12 mouse cellular contexts compared by ENCODE assay signal in the genomic region with DNA sequence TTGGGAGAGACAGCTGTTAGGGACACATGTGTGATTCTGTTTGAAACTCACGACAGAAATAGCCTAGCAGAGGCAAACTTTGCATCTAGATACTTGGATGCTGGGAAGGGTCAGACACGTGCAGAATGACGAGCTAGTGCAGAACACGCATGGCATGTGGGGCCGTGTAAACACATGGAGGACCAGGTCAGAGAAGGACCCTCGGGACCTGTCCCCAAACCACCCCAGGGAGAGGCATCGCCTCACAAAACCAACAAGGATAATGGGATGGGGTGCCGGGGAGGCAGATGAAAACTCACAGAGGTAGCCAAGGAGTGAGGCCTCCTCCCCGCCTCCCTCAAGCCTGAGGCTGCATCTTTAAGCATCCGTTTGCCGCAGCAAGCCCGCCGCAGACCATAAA.
DNase-seq lines count a peak whose midpoint lies in the region; ATAC-seq lines count a peak whose summit lies in the region.
"Had no signal": no experiment of that assay in that cellular context is flagged by ENCODE, and none has a peak within 500 bp of the region (broad histone marks: within the 10 kb centered on the region; RNA-seq: fewer than 3 reads in every experiment).

No protein-coding gene starts in this region.

- WGBS in lung, embryonic 16.5 days = 44% methylated on average over 13 of the region's 13 CpGs
- 68% methylated on average over 13 of the region's 13 CpGs for whole genome bisulfite sequencing in limb, embryonic 12.5 days
- WGBS in stomach, embryonic 16.5 days = 49% methylated on average over 13 of the region's 13 CpGs

- no peaks in the 10 kb centered on the region for H3K27me3 ChIP-seq in lung, embryonic 16.5 days (ENCODE audit: control insufficient read depth, insufficient read depth, low read depth, low read length)
- H3K27me3 ChIP-seq in limb, embryonic 12.5 days = no peaks in the 10 kb centered on the region
- H3K27me3 ChIP-seq in stomach, embryonic 16.5 days (ENCODE audit: control insufficient read depth, insufficient read depth, low read length) = no peaks in the 10 kb centered on the region

- peaks cover 37% of the 10 kb centered on the region for H3K4me1 ChIP-seq in lung, embryonic 16.5 days (replicated peaks; ENCODE audit: control insufficient read depth, insufficient read depth, low read length)
- peaks cover 63% of the 10 kb centered on the region for H3K4me1 ChIP-seq in limb, embryonic 12.5 days (replicated peaks)
- peaks cover 44% of the 10 kb centered on the region for H3K4me1 ChIP-seq in stomach, embryonic 16.5 days (ENCODE audit: control insufficient read depth, insufficient read depth, low read length)
- H3K4me1 ChIP-seq: liver, embryonic 15.5 days had no signal

- DNase-seq in heart, adult 11 months = peak; percentile 92
- no peak for DNase-seq in heart, postnatal 14 days
- no peak for DNase-seq in lung, postnatal 36 days
- DNase-seq: adrenal gland, adult 8-10 months; B cell, adult 2 months; embryo, embryonic 11 days had no signal

- H3K27ac ChIP-seq in lung, embryonic 16.5 days (ENCODE audit: low read length) = peak overlapping the region; percentile 83
- H3K27ac ChIP-seq in limb, embryonic 12.5 days = peak overlapping the region; percentile 17; the same call in 1 of the 2 replicates
- H3K27ac ChIP-seq in stomach, embryonic 16.5 days (ENCODE audit: low read length) = peak overlapping the region; percentile 90
- H3K27ac ChIP-seq: liver, embryonic 15.5 days; midbrain, embryonic 10.5 days had no signal

- no peaks in the 10 kb centered on the region for H3K36me3 ChIP-seq in lung, embryonic 16.5 days (ENCODE audit: control insufficient read depth, insufficient read depth, low read length)
- no peaks in the 10 kb centered on the region for H3K36me3 ChIP-seq in limb, embryonic 12.5 days
- H3K36me3 ChIP-seq in stomach, embryonic 16.5 days (ENCODE audit: control insufficient read depth, insufficient read depth, low read length) = no peaks in the 10 kb centered on the region
- H3K36me3 ChIP-seq: liver, embryonic 15.5 days; midbrain, embryonic 10.5 days had no signal

- intact Hi-C loops in heart, postnatal 14 days (cut with DNase I) = no loop called here

- no peak overlapping the region for H3K9ac ChIP-seq in lung, embryonic 16.5 days (ENCODE audit: low read length)
- H3K9ac ChIP-seq in limb, embryonic 12.5 days (replicated peaks) = no peak overlapping the region
- 0 out of 2 replicates have a peak overlapping the region, but pooled peaks have one; percentile 28 for H3K9ac ChIP-seq in stomach, embryonic 16.5 days (ENCODE audit: low read length)
- H3K9ac ChIP-seq: liver, embryonic 15.5 days had no signal

- ATAC-seq in lung, embryonic 16.5 days (ENCODE audit: low read depth) = peak; percentile 11; the same call in 1 of the 2 replicates
- ATAC-seq in limb, embryonic 12.5 days (ENCODE audit: insufficient number of reproducible peaks, insufficient read depth, low FRiP score, low TSS enrichment, low read depth) = no peak
- no peak for ATAC-seq in stomach, embryonic 16.5 days (ENCODE audit: insufficient read depth, low FRiP score)
- no peak for ATAC-seq in activated CD4-positive, CD25-positive, alpha-beta regulatory T cell, adult 4 months

- H3K9me3 ChIP-seq in lung, embryonic 16.5 days (ENCODE audit: control insufficient read depth, low read length) = peaks cover 5% of the 10 kb centered on the region
- H3K9me3 ChIP-seq in limb, embryonic 12.5 days = peaks cover 5% of the 10 kb centered on the region; the same call in 1 of the 2 replicates
- 0 out of 2 replicates have a peak, but pooled peaks cover 3% of the 10 kb centered on the region for H3K9me3 ChIP-seq in stomach, embryonic 16.5 days (replicated peaks; ENCODE audit: control insufficient read depth, low read length)
- H3K9me3 ChIP-seq: liver, embryonic 15.5 days had no signal

- no peak overlapping the region for H3K4me2 ChIP-seq in lung, embryonic 16.5 days (ENCODE audit: low read depth, low read length)
- H3K4me2 ChIP-seq in limb, embryonic 12.5 days = no peak overlapping the region
- no peak overlapping the region for H3K4me2 ChIP-seq in stomach, embryonic 16.5 days (ENCODE audit: low read depth, low read length)
- H3K4me2 ChIP-seq: liver, embryonic 15.5 days had no signal

- no peak overlapping the region for H3K4me3 ChIP-seq in lung, embryonic 16.5 days (ENCODE audit: low read length)
- no peak overlapping the region for H3K4me3 ChIP-seq in limb, embryonic 12.5 days (replicated peaks)
- no peak overlapping the region for H3K4me3 ChIP-seq in stomach, embryonic 16.5 days (replicated peaks; ENCODE audit: low read length)
- H3K4me3 ChIP-seq: liver, embryonic 15.5 days; midbrain, embryonic 10.5 days had no signal

Comparison
In these comparisons a context has a peak if more than half of its experiments do, and no peak if none do; other contexts are left out.
1. H3K27ac ChIP-seq: peak in every context shown above with its lines; median percentile 90 in stomach, embryonic 16.5 days; 83 in lung, embryonic 16.5 days; 17 in limb, embryonic 12.5 days.